Mouse (Mus musculus): ENCODE measurements around the gene Fbxl21.

The Fbxl21 gene

GRCm38 (mm10) chr13:56534931-56535330, 12.7 kb downstream of the Fbxl21 start:
- DNase-seq (ENCODE audit: low spot score in 2 of 2), result no peak

GRCm38 (mm10) chr13:56535570-56535969, 13.3 kb downstream of the Fbxl21 start:
- no peak for DNase-seq (ENCODE audit: low spot score in 2 of 2)

- no peak for DNase-seq (ENCODE audit: low spot score in 2 of 2)
These were observed 14.8 kb downstream of the Fbxl21 start for GRCm38 (mm10) chr13:56537026-56537425.

GRCm38 (mm10) chr13:56539846-56540245, 17.6 kb downstream of the Fbxl21 start:
- DNase-seq (ENCODE audit: low spot score in 2 of 2), result no peak

- DNase-seq (ENCODE audit: low spot score in 2 of 2), result no peak
These were observed 21.5 kb downstream of the Fbxl21 start for GRCm38 (mm10) chr13:56543805-56544204.

- DNase-seq (ENCODE audit: low spot score in 2 of 2), result no peak
These were observed 22.7 kb downstream of the Fbxl21 start for GRCm38 (mm10) chr13:56544956-56545355.

- no peak for DNase-seq (ENCODE audit: low spot score in 2 of 2)
These were observed 26.1 kb downstream of the Fbxl21 start, which contains the start of gene Lect2 for GRCm38 (mm10) chr13:56548401-56548800. Gene Lect2, minus strand, starts transcription at chr13:56548502.

- no peak for DNase-seq (ENCODE audit: low spot score in 2 of 2)
These were observed 27.1 kb downstream of the Fbxl21 start for GRCm38 (mm10) chr13:56549364-56549763.

- no peak for DNase-seq (ENCODE audit: low spot score in 2 of 2)
These were observed 28.3 kb downstream of the Fbxl21 start for GRCm38 (mm10) chr13:56550574-56550973.

- DNase-seq (ENCODE audit: low spot score in 2 of 2), result no peak
These were observed 29.4 kb downstream of the Fbxl21 start for GRCm38 (mm10) chr13:56551661-56552060.

GRCm38 (mm10) chr13:56553923-56554322, 31.7 kb downstream of the Fbxl21 start:
- DNase-seq (ENCODE audit: low spot score in 2 of 2), result no peak

- DNase-seq (ENCODE audit: low spot score in 2 of 2), result peak; percentile 61 to 65
These were observed 32.1 kb downstream of the Fbxl21 start for GRCm38 (mm10) chr13:56554409-56554808.

GRCm38 (mm10) chr13:56555957-56556356, 33.7 kb downstream of the Fbxl21 start:
- DNase-seq (ENCODE audit: low spot score in 2 of 2), result no peak

GRCm38 (mm10) chr13:56556701-56557100, 34.4 kb downstream of the Fbxl21 start:
- no peak for DNase-seq (ENCODE audit: low spot score in 2 of 2)

- DNase-seq (ENCODE audit: low spot score in 2 of 2), result no peak
These were observed 36.5 kb downstream of the Fbxl21 start for GRCm38 (mm10) chr13:56558811-56559210.

GRCm38 (mm10) chr13:56559841-56560370, 37.6 kb downstream of the Fbxl21 start:
- DNase-seq (ENCODE audit: low spot score in 2 of 2), result no peak

GRCm38 (mm10) chr13:56561129-56561528, 38.9 kb downstream of the Fbxl21 start:
- DNase-seq (ENCODE audit: low spot score in 2 of 2), result no peak

GRCm38 (mm10) chr13:56563075-56563474, 40.8 kb downstream of the Fbxl21 start:
- DNase-seq (ENCODE audit: low spot score in 2 of 2), result peak in 1 of 2 experiments; percentile 28

GRCm38 (mm10) chr13:56566336-56566735, 44.1 kb downstream of the Fbxl21 start:
- no peak for DNase-seq (ENCODE audit: low spot score in 2 of 2)

- no peak for DNase-seq (ENCODE audit: low spot score in 2 of 2)
These were observed 49.4 kb downstream of the Fbxl21 start for GRCm38 (mm10) chr13:56571645-56572044.

GRCm38 (mm10) chr13:56575074-56575473, 52.8 kb downstream of the Fbxl21 start:
- no peak for DNase-seq (ENCODE audit: low spot score in 2 of 2)

GRCm38 (mm10) chr13:56575701-56576321, 53.5 kb downstream of the Fbxl21 start:
- peak in 1 of 2 experiments; percentile 52 for DNase-seq (ENCODE audit: low spot score in 2 of 2)

GRCm38 (mm10) chr13:56578097-56578496, 55.8 kb downstream of the Fbxl21 start:
- no peak for DNase-seq (ENCODE audit: low spot score in 2 of 2)

- DNase-seq (ENCODE audit: low spot score in 2 of 2), result no peak
These were observed 58.2 kb downstream of the Fbxl21 start for GRCm38 (mm10) chr13:56580450-56580849.
